Mouse (Mus musculus) ES-E14 (cell line): ENCODE data around the gene Crygb. TPM values are rescaled to one million over a fixed set of nuclear protein-coding genes. Genes with fewer than 3 reads are reported as not detected.

Experiments used
- DNase-seq: peaks from one replicate; pipeline ENCODE4 v3.0.0-alpha.2; 2013; ENCODE audit warnings: low read depth, low spot score
- H3K27ac ChIP-seq: 2 replicates; pipeline ENCODE4 v1.5.1; 2012; ENCODE audit warnings: low read depth, mild to moderate bottlenecking, low read length, moderate library complexity, mixed read lengths; ENCODE audit not compliant: poor library complexity, insufficient read depth, severe bottlenecking
- H3K36me3 ChIP-seq: 2 replicates; pipeline ENCODE4 v1.6.1; 2012; ENCODE audit warnings: mild to moderate bottlenecking, low read length, moderate library complexity, mixed read lengths; ENCODE audit not compliant: control insufficient read depth, poor library complexity, insufficient read depth, severe bottlenecking
- H3K4me1 ChIP-seq, 2 experiments: fragments of 150-350 bp in 1 of 2; sonication (generic) in 1 of 2; 2 replicates each; pipeline ENCODE4 v1.6.1; 2012; ENCODE audit warnings: low read length in 2 of 2, mild to moderate bottlenecking in 1 of 2, mixed read lengths in 1 of 2; ENCODE audit not compliant: control insufficient read depth in 2 of 2, insufficient read depth in 2 of 2, poor library complexity in 1 of 2
- H3K4me3 ChIP-seq, 2 experiments: fragments of 150-350 bp in 1 of 2; sonication (generic) in 1 of 2; 2 replicates each; pipeline ENCODE4 v1.5.1; 2012; ENCODE audit warnings: low read length in 2 of 2, low read depth in 1 of 2, mild to moderate bottlenecking in 1 of 2, mixed read lengths in 1 of 2; ENCODE audit not compliant: insufficient read depth in 1 of 2, poor library complexity in 1 of 2, severe bottlenecking in 1 of 2
- H3K9ac ChIP-seq: 2 replicates; pipeline ENCODE4 v1.6.1; 2012; ENCODE audit warnings: low read depth, mild to moderate bottlenecking, low read length, mixed read lengths; ENCODE audit not compliant: poor library complexity, insufficient read depth, severe bottlenecking
- H3K9me3 ChIP-seq: fragments of 150-350 bp; sonication (generic); 2 replicates; pipeline ENCODE4 v1.6.1; 2012; ENCODE audit warnings: low read depth, mild to moderate bottlenecking, low read length; ENCODE audit not compliant: control insufficient read depth, insufficient read depth
- CHD2 ChIP-seq: IDR thresholded peaks from 2 replicates; pipeline ENCODE4 v1.6.1; 2014; ENCODE audit warnings: mild to moderate bottlenecking, low read depth, low read length, inconsistent platforms
- HCFC1 ChIP-seq: IDR thresholded peaks from 2 replicates; pipeline ENCODE4 v1.6.1; 2012; ENCODE audit warnings: low read length, inconsistent platforms, borderline replicate concordance; ENCODE audit not compliant: insufficient read depth
- MAFK ChIP-seq: IDR thresholded peaks from 2 replicates; pipeline ENCODE4 v1.6.1; 2014; ENCODE audit warnings: mild to moderate bottlenecking, low read depth, low read length, inconsistent platforms; ENCODE audit not compliant: insufficient read depth
- ZC3H11A ChIP-seq: IDR thresholded peaks from 2 replicates; pipeline ENCODE4 v1.6.1; 2012; ENCODE audit warnings: low read depth, mild to moderate bottlenecking, inconsistent platforms, low read length, borderline replicate concordance
- ZNF384 ChIP-seq: IDR thresholded peaks from 2 replicates; pipeline ENCODE4 v1.6.1; 2012; ENCODE audit warnings: low read depth, low read length, inconsistent platforms
- in situ Hi-C, 2 experiments: fragments of 600-800 bp; cut with MboI; formaldehyde crosslinking; loops; one replicate each; pipeline ENCODE4 v1.15.1; 2025; ENCODE audit warnings: low sequenced_read_pairs in 2 of 2, inconsistent platforms in 1 of 2; ENCODE audit not compliant: unreplicated experiment in 2 of 2
- total RNA-seq: library from RNA; depleted of rRNA; stranded (reverse); fragments of 300-350 nt; gene quantifications from 2 replicates; pipeline ENCODE4 v1.2.3, GENCODE M21; 2012

Gene Crygb
- total RNA-seq, 1 experiment, result 0.67 TPM

GRCm38 (mm10) chr1:65112031-65112806 is 30.1 kb upstream of the Crygb start:
- DNase-seq, result peak; percentile 88
- H3K27ac ChIP-seq, result no peak overlapping the region
- no peaks in the 10 kb centered on the region for H3K9me3 ChIP-seq
- H3K4me3 ChIP-seq, result peak overlapping the region in 1 of 2 experiments; percentile 37; a peak in 2 of 4 replicates
- in situ Hi-C loops, result no loop called here
- 0 out of 2 replicates have a peak, but pooled peaks have one; percentile 15 for TF ChIP-seq ZC3H11A
- TF ChIP-seq CHD2, result no peak
- TF ChIP-seq ZNF384, result peak; percentile 33; the same call in 1 of the 2 replicates
- peaks cover 2 to 8% of the 10 kb centered on the region in 2 experiments; a peak in 2 of 4 replicates for H3K4me1 ChIP-seq
- H3K36me3 ChIP-seq, result no peaks in the 10 kb centered on the region; the same call in 1 of the 2 replicates
- no peak overlapping the region; the same call in 1 of the 2 replicates for H3K9ac ChIP-seq

- in situ Hi-C loops, result no loop called here
- peak; percentile 44 for DNase-seq
- Histone ChIP-seq H3K4me1 (peaks cover 2 to 8% of the 10 kb centered on the region in 2 experiments; a peak in 2 of 4 replicates), H3K36me3 (no peaks in the 10 kb centered on the region; the same call in 1 of the 2 replicates), H3K27ac (peak overlapping the region; percentile 97), H3K4me3 (peak overlapping the region; percentile 40 to 80), H3K9ac (peak overlapping the region; percentile 91), H3K9me3 (no peaks in the 10 kb centered on the region)
- TF ChIP-seq CHD2 (no peak), HCFC1 (no peak), ZC3H11A (no peak), ZNF384 (no peak), MAFK (no peak)
These were observed 27.8 kb upstream of the Crygb start for GRCm38 (mm10) chr1:65109756-65110435.

- H3K4me3 ChIP-seq, result peak overlapping the region; percentile 40 to 80
- H3K36me3 ChIP-seq, result no peaks in the 10 kb centered on the region; the same call in 1 of the 2 replicates
- no peak for DNase-seq
- peaks cover 2 to 8% of the 10 kb centered on the region in 2 experiments; a peak in 2 of 4 replicates for H3K4me1 ChIP-seq
- H3K27ac ChIP-seq, result no peak overlapping the region; the same call in 1 of the 2 replicates
- in situ Hi-C loops, result no loop called here
- no peaks in the 10 kb centered on the region for H3K9me3 ChIP-seq
- TF ChIP-seq ZNF384 (no peak), ZC3H11A (no peak), MAFK (no peak), CHD2 (no peak), HCFC1 (no peak)
- peak overlapping the region; percentile 91; the same call in 1 of the 2 replicates for H3K9ac ChIP-seq
These were observed 27.1 kb upstream of the Crygb start for GRCm38 (mm10) chr1:65109196-65109595.

GRCm38 (mm10) chr1:65107654-65108279 is 25.7 kb upstream of the Crygb start:
- H3K4me3 ChIP-seq, result no peak overlapping the region
- H3K36me3 ChIP-seq, result no peaks in the 10 kb centered on the region; the same call in 1 of the 2 replicates
- in situ Hi-C loops, result no loop called here
- TF ChIP-seq CHD2 (no peak), ZC3H11A (no peak), HCFC1 (no peak), ZNF384 (no peak), MAFK (no peak)
- H3K9ac ChIP-seq, result no peak overlapping the region
- DNase-seq, result no peak
- H3K27ac ChIP-seq, result no peak overlapping the region
- peaks cover 2 to 12% of the 10 kb centered on the region in 2 experiments; a peak in 2 of 4 replicates for H3K4me1 ChIP-seq
- H3K9me3 ChIP-seq, result no peaks in the 10 kb centered on the region
